Mouse (Mus musculus) gastrocnemius, adult 2 months (tissue): Measurements from ENCODE around the gene Npnt. TPM values are rescaled to one million over a fixed set of nuclear protein-coding genes. Genes with fewer than 3 reads are reported as not detected.

Source experiments
- DNase-seq: peaks from one replicate; pipeline ENCODE4 v3.0.0; 2022
- H3K27ac ChIP-seq: fragments of 200-600 bp; 2 replicates; pipeline ENCODE4 v1.8.1; 2022; ENCODE audit warnings: mild to moderate bottlenecking
- H3K4me3 ChIP-seq: fragments of 200-600 bp; 2 replicates; pipeline ENCODE4 v1.8.1; 2022; ENCODE audit warnings: mild to moderate bottlenecking, moderate library complexity
- CTCF ChIP-seq: fragments of 200-600 bp; IDR thresholded peaks from 2 replicates; pipeline ENCODE4 v1.8.1; 2022; ENCODE audit warnings: antibody characterized with exemption, mild to moderate bottlenecking, moderate library complexity
- intact Hi-C: fragments of 180-260 bp; cut with DNase I; formaldehyde crosslinking; loops from one replicate; pipeline ENCODE4 v1.15.1; 2025
- long read RNA-seq, 2 experiments: library from polyadenylated mRNA; stranded (forward); transcript quantifications; one replicate each; pipeline ENCODE4 v2.0.0; 2021
- total RNA-seq, 2 experiments: library from RNA; stranded (reverse); gene quantifications; 2 replicates each; pipeline ENCODE4 v1.2.3; 2021

The Npnt gene
- total RNA-seq = 1 to 10 TPM; 4.5 to 7.4 TPM
- long read RNA-seq, experiment 1, full-length matches to known transcripts = 5 of 8 reads
- long read RNA-seq, experiment 1, partial matches to known transcripts = 0 of 8 reads
- long read RNA-seq, experiment 1, other reads (novel, unspliced or antisense) = 3 of 8 reads
- long read RNA-seq, experiment 2, partial matches to known transcripts = 4 of 9 reads
- long read RNA-seq, experiment 2, other reads (novel, unspliced or antisense) = 0 of 9 reads

DNA sequence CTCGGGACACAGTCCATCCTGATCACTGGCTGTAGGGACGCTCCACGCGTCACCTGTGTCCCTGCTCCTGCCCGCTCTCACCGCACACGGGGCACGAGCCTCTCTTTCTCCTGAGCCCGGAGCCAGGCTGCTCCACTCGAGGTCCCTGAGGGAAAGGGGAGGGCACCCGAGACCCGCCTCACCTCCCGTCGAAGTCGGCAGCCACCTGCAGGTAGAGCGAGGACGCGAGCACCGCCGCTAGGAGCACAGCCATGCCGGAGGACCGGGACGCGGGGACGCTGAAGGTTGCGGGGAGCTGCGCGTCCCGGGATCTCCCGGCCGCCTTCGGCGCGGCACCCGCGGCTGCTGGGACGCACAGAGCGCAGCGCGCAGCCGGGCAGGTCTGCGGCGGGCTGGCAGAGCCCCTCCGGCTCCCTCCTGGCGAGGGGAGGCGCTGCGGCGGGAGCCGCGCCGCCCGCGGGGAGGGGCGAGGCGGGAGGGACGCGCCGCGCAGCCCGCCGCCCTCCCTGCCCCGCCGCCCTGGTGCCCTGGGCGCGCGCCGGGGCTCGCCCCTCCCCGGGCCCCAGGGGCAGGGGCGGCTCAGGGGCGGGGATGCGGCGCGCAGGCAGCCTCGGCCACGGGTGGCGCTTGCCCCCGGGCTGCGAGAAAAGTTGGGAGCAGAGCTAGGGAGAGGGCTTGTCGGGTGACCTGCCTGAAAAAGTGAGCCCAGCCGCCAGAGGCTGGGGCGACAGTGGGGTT lies at the start of gene Npnt:
Gene Npnt (minus strand): TSS at position 501 of the 738 bp plus-strand sequence.
- TF ChIP-seq CTCF = peak; percentile 7; the same call in 1 of the 2 replicates
- intact Hi-C loops = no loop called here
- Histone ChIP-seq H3K27ac (peak within 1 kb of the TSS; percentile 35; the same call in 1 of the 2 replicates), H3K4me3 (peak within 1 kb of the TSS; percentile 79)
- DNase-seq = peak; percentile 50

DNA sequence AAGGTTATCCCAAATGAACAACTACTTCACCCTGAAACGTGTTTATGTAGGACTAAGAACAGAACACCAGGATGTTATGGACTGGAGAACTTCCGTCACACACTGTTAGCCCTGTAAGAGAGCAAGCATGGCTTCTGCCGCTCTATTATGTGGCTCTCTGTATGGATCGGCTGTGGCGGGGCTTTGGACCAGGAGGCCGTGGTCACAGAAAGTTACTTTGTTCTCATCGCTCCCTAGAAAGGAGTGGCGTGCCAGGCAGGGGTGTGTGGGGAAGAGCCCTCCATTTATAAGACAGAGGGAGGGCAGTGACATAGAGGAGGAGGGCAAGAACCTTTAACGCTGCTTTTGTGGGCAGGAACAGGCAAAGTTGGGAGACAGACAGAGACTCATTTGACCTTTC lies 46.2 kb upstream of the Npnt start:
- intact Hi-C loops = no loop called here
- TF ChIP-seq CTCF = no peak
- no peak overlapping the region for H3K27ac ChIP-seq
- no peak for DNase-seq
- H3K4me3 ChIP-seq = no peak overlapping the region

DNA sequence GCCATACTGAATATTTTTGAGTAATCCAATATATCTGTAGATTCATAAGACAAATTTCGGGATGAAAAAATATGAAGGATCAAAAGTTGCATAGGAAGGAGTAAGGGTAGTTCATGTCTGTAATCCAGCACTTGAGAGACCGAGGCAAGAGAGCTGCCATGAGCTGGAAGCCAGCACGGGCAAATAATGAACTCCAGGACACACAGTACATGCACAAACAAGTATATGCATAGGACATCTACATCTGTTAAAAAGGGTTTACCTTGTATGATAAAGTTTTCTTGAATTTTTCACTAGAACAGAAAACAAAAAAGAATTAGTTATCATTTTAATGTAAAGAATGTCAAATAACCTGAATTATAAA lies 45.8 kb upstream of the Npnt start:
- TF ChIP-seq CTCF = no peak
- H3K4me3 ChIP-seq = no peak overlapping the region
- intact Hi-C loops = no loop called here
- no peak overlapping the region for H3K27ac ChIP-seq
- DNase-seq = no peak

DNA sequence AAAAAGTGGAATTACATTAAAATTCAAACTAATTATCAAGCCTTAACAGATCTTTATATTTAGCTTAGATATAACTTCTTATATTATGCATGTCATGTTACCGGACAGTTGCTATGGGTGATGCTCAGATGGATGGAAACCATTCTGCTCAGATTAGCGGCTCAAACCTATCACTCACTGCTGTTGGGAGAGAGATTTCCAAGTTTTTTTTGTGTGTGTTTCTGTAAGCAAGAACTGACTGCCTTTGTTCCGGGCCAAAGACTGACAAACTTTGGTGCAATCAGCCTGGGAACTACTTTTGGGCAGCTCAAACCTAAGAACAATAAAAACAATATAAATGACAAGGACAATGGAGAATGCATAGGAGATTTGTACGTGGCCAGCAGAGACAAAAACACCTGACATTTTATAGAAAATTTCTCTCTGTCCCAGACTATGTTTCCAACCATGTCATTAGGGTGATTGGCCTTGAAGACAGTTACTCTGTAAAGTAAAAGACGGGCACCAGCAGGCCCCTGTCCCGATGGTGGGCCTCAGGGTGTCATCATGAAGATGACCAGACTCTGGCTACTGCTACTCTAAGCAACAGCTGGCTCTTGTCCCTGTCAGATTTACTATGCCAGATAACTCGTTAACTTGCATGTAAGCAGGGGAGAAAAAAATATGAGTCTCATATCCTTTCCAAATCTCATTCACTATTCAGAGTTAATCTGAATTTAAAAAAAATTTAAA lies 45.2 kb upstream of the Npnt start:
- no peak for DNase-seq
- Histone ChIP-seq H3K27ac (no peak overlapping the region), H3K4me3 (no peak overlapping the region)
- no peak for TF ChIP-seq CTCF
- intact Hi-C loops = no loop called here

DNA sequence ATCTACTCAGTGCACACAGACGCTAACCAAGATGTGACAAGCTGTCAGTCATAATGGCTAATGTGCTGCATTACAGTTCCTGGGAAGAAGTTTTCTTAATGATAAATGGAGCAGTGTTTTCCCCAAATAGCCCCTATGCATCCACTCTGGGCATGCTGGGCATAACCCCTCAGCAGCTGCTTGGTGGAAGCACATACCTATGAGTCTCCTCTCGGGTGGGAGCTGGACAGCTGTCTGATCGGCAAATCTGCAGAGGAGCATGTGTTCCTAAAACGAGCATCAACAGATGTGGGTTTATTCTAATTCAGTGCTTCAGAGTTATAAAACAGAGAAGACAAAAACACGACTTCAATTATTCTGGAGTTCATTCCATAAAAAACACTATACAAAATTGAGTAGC lies 36.1 kb upstream of the Npnt start:
- no peak overlapping the region for H3K4me3 ChIP-seq
- TF ChIP-seq CTCF = no peak
- no peak for DNase-seq

DNA sequence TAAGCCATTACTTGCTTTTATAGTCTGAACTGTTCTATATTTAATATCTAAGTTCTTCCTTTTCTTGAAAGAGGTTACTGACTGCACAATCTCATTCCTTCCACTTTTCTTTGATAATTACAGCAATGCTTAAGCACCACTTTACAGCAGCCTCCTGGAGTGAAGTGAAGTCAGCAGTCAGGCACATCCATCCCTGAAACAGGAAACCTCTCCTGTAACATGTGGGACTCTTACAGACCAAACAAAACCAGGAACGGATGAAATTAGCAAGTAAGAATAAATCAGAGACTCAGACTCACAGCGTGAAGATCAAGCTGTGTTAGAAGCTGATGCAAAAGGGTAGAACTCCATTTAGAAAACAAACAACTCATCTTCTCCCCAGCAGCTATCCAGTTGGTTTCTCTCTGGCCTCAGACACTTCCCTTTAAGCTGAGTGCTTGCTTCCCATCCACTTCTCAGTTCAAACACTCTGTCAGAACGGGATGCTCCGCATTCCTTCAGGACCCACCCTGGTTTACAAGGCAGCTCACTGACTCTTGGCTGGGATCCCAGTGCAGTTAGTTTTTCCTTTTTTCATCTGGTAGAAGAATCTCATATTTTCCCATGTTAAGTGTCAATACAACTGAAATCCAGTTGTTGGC lies 33.9 kb upstream of the Npnt start:
- no peak for TF ChIP-seq CTCF
- Histone ChIP-seq H3K4me3 (no peak overlapping the region), H3K27ac (no peak overlapping the region)
- intact Hi-C loops = no loop called here
- no peak for DNase-seq

More for the DNA sequence above, 36.1 kb upstream of the Npnt start:
- H3K27ac ChIP-seq = no peak overlapping the region
- intact Hi-C loops = no loop called here

DNA sequence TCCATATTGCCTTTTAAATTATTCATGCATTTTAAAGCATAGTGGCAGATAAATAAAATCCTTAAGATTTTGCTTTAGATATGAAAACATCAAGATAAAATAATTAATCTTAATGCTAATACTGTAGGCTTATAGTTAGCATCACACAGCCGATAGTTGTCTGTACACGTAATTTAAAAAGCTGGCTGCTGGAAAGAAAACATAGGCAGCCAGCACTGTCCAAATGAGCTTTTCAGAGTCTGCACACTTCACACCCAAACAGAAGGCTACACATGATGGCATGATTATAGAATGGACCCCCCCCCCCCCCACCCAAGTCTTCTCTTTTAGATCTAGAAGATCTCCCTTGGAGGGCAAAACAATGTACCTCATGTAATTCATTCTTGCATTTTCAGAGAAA lies 31.9 kb upstream of the Npnt start:
- Histone ChIP-seq H3K27ac (no peak overlapping the region), H3K4me3 (no peak overlapping the region)
- TF ChIP-seq CTCF = no peak
- DNase-seq = no peak
- intact Hi-C loops = no loop called here

DNA sequence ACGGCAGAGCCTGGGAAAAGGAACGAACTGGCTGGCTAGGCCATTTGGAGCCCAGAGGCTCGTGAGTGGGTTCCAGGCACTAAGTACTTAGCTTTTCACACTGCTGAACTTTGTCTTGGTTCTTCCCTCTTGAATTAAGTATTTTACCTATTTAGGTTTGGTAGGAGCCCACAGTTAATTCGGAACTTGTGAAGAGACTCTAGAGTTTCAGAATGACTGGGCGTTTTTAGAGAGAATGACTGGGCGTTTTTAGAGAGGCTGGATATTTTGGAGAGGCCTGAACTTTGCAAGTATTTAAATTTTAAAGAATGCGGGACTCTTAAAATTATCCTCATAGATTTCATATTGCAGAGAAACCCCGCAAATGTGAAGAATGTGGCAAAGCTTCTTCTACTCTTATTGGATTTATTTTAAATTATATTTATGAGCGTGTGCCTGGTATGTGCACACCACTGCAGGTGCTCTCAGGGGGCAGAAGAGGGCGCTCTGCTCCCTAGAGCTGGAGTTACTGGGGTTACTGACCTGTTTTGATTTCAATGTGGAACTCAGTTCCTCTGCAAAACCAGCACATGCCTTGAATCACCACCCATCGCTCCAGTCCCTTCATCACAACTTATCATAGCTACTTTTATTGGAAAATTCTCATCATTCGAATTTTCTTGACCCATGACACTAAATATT lies 29.8 kb upstream of the Npnt start:
- H3K27ac ChIP-seq = no peak overlapping the region
- no peak for DNase-seq
- no peak overlapping the region for H3K4me3 ChIP-seq
- intact Hi-C loops = no loop called here
- TF ChIP-seq CTCF = no peak

DNA sequence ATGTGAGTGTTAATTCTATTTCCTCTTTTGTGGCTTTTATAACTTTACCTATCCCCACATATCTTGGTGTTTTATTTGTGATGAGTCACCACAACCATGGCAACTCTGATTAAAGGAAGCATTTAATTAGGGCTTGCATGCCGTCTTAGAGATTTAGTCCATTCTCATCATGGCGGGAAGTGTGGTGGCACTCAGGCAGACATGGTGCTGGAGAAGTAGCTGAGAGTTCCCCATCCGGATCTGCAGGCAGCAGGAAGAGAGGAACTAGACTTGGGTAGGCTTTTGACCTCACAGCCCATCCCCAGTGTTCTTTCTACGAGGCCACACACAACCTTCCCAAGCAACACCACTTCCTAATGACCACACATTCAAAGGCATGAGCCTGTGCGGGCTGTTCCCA lies 16.2 kb upstream of the Npnt start:
- intact Hi-C loops = no loop called here
- no peak for TF ChIP-seq CTCF

DNA sequence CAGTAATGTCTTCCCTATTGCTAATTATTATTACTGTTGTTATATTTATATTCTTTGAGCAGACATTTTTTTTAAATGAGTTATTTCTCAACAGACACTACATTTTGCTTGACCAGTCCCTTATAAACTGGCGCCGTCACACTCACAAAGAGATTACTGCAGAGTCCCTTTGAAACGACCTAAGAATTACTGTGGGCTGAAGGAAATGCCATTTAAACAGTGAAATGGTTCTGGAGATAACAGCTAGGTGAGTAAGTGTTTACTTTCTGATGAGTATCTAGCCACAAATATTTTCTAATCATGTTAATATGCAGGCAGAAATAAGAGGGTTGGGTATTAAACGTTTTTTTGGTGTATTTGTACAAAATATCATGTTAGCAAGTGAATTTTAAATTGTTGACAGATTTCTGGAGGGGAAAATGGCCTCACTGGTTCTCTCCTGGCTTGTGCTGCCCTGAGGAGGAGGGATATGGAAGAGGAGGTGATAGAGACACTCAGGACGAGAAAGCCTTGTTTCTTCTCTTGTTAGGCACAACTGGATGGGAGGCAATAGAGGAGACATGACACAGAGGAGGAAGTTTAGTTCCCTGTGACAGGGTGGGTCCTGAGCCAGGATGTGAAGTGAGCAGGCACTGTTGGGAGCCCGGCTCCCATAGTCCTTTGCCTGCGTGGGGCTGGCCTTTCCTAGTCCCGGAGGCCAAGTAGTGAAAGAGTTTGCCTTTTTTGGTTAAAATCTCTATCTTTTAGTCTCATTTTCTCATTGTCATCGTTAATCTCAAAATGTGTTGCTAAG lies 14.8 kb upstream of the Npnt start:
- DNase-seq = no peak
- Histone ChIP-seq H3K27ac (no peak overlapping the region), H3K4me3 (no peak overlapping the region)
- no peak for TF ChIP-seq CTCF
- intact Hi-C loops = no loop called here

More for the DNA sequence above, 16.2 kb upstream of the Npnt start:
- H3K27ac ChIP-seq = no peak overlapping the region
- no peak for DNase-seq
- H3K4me3 ChIP-seq = no peak overlapping the region

DNA sequence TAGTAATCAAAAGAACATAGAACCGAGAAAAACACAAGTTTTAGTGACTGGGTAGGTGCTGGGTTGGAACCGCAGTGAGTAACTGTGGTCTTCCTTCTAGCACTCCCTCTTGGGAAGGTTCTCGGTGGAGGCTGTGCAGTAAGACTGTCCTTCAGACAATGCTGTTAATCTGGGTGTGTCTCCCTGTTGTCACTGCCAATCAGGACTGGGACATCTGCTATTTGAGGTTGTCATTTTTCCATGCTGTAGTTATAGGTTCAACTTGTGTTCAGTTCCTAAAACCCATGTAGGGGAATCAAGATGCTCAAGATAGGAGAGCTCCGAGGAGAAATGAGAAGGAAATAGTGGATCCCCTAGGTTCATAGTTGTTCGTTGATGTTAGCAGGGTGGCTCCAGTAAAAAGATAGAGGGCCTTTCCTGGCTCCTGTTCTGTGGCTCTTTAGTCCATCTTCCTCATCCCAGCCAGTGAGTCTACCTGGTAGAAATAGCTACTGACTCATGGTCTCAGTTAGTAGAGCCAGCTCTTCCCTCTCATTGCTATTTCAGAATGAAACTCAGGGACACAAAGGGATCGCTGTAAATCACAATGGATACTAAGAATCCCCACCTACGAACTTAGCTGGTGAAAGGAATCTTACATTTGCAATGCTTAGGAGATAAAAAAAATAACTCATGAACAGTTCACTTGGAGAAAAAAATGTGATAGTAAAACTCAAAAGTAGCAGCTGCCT lies 12.7 kb upstream of the Npnt start:
- Histone ChIP-seq H3K27ac (no peak overlapping the region), H3K4me3 (no peak overlapping the region)
- intact Hi-C loops = no loop called here
- no peak for DNase-seq
- TF ChIP-seq CTCF = no peak
